Mouse (Mus musculus): ENCODE results near the gene Hgfac.

DNA sequence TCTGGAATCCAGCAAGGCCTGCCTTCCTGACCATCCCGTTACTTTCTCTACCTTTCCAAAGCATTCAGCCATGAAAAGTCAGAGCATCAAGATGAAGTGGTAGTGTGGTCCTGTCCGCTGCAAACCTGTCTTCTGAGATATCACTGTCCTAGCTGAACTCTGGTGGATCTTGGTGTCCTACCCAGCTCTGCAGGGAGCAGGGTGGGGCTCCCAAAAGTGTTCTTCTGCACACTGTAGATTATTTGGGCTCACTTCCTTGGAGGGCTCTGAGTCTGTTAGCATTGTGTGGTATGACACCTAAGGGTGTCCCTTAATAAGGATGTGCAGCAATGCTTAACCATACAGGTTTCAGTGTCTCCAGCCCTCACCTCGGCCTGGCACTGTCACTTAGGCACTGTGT lies 35.6 kb upstream of the Hgfac start:
- TF ChIP-seq POLR2A (IDR thresholded peaks at IDR 0.05; ENCODE audit: low read depth, low read length) (no peak), CTCF (IDR thresholded peaks at IDR 0.05; ENCODE audit: extremely low read depth, insufficient read length, insufficient replicate concordance, low read depth, low read length) (no peak)
